Mouse (Mus musculus) midbrain, embryonic 10.5 days (tissue): ENCODE data around the gene Stpg1. TPM values are rescaled to one million over a fixed set of nuclear protein-coding genes. Genes with fewer than 3 reads are reported as not detected.
A peak's percentile ranks its signal among the peaks of the same experiment; 100 is the strongest.

Experiments used
- DNase-seq: peaks from one replicate; pipeline ENCODE4 v3.0.0-alpha.2; 2017; ENCODE audit warnings: low spot score
- H3K27ac ChIP-seq: fragments of 300-500 bp; sonication (generic); replicated peaks from 2 replicates; pipeline ENCODE4 v1.5.1; 2016; ENCODE audit warnings: mild to moderate bottlenecking
- H3K27me3 ChIP-seq: fragments of 300-500 bp; sonication (generic); 2 replicates; pipeline ENCODE4 v1.6.1; 2016; ENCODE audit warnings: low read depth, mild to moderate bottlenecking; ENCODE audit not compliant: poor library complexity, severe bottlenecking
- H3K36me3 ChIP-seq: fragments of 300-500 bp; sonication (generic); 2 replicates; pipeline ENCODE4 v1.6.1; 2016; ENCODE audit warnings: mild to moderate bottlenecking, moderate library complexity
- H3K4me1 ChIP-seq: fragments of 300-500 bp; sonication (generic); 2 replicates; pipeline ENCODE4 v1.6.1; 2016
- H3K4me3 ChIP-seq: fragments of 300-500 bp; sonication (generic); 2 replicates; pipeline ENCODE4 v1.5.1; 2016; ENCODE audit warnings: mild to moderate bottlenecking, moderate library complexity
- H3K9me3 ChIP-seq: fragments of 300-500 bp; sonication (generic); replicated peaks from 2 replicates; pipeline ENCODE4 v1.6.1; 2016; ENCODE audit warnings: mild to moderate bottlenecking
- WGBS: fragments of 180-500 bp; shearing (Covaris S2); methylation state at CpG from one replicate; pipeline ENCODE4 v1.1.7; 2016; 5-methylcytosine and 5-hydroxymethylcytosine counted together
- polyA plus RNA-seq: library from polyadenylated mRNA; unstranded; fragments of >200 nt; fragmentation: Nextera tagmentation; extraction: Ambion mirVana; gene quantifications from 2 replicates; pipeline ENCODE4 v1.2.1, GENCODE M21; 2016

The Stpg1 gene
- polyA plus RNA-seq, 1 experiment from 2014 or later: 0.42 TPM

DNA sequence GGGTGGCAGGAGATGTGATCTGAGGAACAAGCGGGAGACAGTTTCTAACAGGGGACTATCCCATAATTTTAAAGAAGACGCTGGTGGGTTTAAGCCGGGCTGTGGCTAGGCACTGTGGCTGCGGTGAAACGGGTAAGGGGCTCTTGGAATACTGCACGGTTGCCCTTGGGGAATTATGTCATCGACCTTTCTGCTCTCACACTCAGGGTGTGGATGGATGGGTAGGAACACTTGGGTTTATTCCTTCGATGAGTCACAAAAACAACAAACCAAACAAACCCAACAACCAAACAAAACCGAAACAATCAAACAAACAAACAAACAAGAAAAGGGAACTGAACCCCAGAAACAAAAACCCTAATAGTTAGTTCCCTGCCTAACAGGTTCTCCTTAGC is 804 bp downstream of the Stpg1 start:
- Histone ChIP-seq H3K36me3 (no peaks in the 10 kb centered on the region), H3K4me1 (peaks cover 31% of the 10 kb centered on the region), H3K27ac (no peak overlapping the region), H3K4me3 (peak overlapping the region; percentile 85), H3K27me3 (peaks cover 6% of the 10 kb centered on the region; the same call in 1 of the 2 replicates), H3K9me3 (peaks cover 3% of the 10 kb centered on the region; the same call in 1 of the 2 replicates)
- WGBS: 16% methylated on average over 9 of the region's 9 CpGs
- no peak for DNase-seq

DNA sequence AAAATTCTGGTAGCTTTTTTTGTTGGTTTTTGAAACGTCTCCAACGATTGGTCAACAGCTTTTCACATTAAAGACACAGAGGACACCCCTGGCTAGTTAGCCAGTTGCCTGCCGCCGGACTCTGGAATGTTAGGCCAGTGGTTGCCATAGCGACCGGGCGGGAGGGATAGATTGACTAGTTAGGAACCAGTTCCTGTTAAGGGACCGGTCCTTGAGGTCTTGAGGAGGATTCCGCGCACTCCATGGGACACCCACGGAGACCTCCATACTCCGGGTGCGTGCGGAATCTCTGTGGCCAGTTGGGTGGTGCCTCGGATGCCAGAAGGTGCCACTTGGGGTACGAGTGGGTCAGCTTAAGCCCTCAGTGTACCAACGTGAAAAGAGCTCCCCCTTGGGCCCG is 1.2 kb downstream of the Stpg1 start:
- Histone ChIP-seq H3K36me3 (no peaks in the 10 kb centered on the region), H3K4me3 (peak overlapping the region; percentile 85), H3K27me3 (peaks cover 6% of the 10 kb centered on the region; the same call in 1 of the 2 replicates), H3K9me3 (peaks cover 7% of the 10 kb centered on the region; the same call in 1 of the 2 replicates), H3K27ac (no peak overlapping the region; the same call in 1 of the 2 replicates), H3K4me1 (peaks cover 29% of the 10 kb centered on the region)
- WGBS: 14% methylated on average over 18 of the region's 18 CpGs
- peak; percentile 83 for DNase-seq

DNA sequence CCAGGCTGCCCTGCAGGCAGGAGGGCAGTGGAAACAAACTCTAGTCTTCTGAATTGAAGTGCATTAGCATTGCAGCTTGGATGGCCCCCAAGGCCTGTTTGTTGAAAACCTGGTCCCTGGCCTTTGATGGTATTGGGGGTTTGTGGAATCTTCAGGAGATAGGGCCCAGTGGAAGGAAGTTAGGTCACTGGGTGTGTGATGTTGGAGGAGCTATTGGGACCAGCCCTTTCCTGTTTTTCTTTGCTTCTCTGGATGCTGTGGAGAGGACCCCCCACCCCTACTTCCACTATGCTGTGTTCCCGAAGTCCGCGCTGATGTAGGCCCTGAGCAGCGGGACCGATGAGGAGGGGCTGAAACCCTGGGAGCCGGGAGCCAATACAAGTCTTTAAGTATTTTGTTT is 3.5 kb downstream of the Stpg1 start:
- Histone ChIP-seq H3K27ac (no peak overlapping the region), H3K27me3 (peaks cover 6% of the 10 kb centered on the region; the same call in 1 of the 2 replicates), H3K4me3 (no peak overlapping the region), H3K36me3 (no peaks in the 10 kb centered on the region), H3K9me3 (peaks cover 10% of the 10 kb centered on the region; the same call in 1 of the 2 replicates), H3K4me1 (peaks cover 26% of the 10 kb centered on the region)
- DNase-seq: no peak
- WGBS: 84% methylated on average over 6 of the region's 6 CpGs

DNA sequence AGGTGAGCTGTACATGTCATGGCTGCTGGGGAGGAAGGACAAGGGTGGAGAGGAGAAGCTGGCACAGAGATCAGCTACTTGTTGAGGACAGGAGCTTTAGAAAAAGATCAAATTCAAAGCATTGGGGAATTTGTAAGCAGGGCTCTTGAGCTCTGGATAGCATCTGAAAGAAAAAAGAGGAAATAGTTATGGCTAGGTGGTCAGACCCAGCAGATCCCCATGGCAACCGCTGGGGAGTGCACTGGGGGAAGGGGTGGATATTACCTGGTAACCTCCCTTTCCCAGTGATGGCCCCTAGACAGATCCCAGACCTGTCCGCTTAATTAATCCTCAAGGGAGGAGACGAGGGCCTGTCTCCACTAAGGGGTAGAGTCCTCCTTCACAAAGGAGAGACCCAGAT is 5.2 kb downstream of the Stpg1 start:
- 81% methylated on average over 3 of the region's 3 CpGs for WGBS
- Histone ChIP-seq H3K4me1 (peaks cover 14% of the 10 kb centered on the region), H3K27me3 (peaks cover 6% of the 10 kb centered on the region; the same call in 1 of the 2 replicates), H3K4me3 (no peak overlapping the region), H3K36me3 (no peaks in the 10 kb centered on the region), H3K27ac (no peak overlapping the region), H3K9me3 (peaks cover 10% of the 10 kb centered on the region; the same call in 1 of the 2 replicates)
- DNase-seq: no peak

DNA sequence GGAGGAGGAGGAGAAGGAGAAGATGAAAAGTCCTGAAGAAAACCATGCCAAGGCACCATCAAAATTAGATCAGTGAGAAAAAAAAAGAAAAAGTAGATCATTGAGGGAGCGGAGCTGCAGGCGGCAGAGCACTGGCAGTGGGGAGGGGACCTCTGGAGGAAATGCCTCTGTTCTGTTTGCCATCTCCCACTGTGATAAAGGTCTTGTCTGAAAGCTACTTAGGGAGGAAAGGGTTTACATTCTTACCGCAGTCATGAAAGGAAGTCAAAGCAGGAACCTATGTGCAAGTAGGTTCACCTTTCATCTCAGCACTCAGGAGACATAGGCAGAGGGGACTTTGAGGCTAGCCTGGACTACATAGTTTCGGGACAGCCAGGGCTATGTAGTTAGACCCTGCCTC is 7.0 kb downstream of the Stpg1 start:
- H3K4me1 ChIP-seq: no peaks in the 10 kb centered on the region; the same call in 1 of the 2 replicates
- no peak for DNase-seq
- no peak overlapping the region for H3K4me3 ChIP-seq
- no peaks in the 10 kb centered on the region for H3K27me3 ChIP-seq
- peaks cover 10% of the 10 kb centered on the region; the same call in 1 of the 2 replicates for H3K9me3 ChIP-seq
- WGBS: 42% methylated on average over 4 of the region's 4 CpGs
- H3K36me3 ChIP-seq: no peaks in the 10 kb centered on the region
- H3K27ac ChIP-seq: no peak overlapping the region

DNA sequence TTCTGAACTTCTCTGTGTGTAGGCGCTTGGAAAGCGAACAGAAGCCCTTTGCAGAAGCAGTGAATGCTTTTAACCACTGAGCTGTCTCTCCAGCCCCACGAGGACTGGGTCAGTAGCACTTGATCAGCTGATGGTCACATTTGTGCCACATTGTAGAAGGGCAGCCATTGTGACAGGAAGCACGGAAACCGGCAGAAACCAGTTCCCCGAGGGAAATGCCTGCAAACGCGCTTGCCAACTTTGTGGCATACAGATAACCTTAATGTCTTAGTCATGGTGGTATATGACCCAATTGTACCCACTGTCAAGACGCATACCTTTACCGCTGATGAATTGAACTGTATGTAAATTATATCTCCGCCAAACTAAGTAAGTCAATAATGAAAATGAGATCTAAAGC is 11.2 kb downstream of the Stpg1 start:
- Histone ChIP-seq H3K4me1 (peaks cover 17% of the 10 kb centered on the region), H3K27ac (no peak overlapping the region), H3K9me3 (peaks cover 3% of the 10 kb centered on the region; the same call in 1 of the 2 replicates), H3K27me3 (peaks cover 25% of the 10 kb centered on the region), H3K36me3 (no peaks in the 10 kb centered on the region), H3K4me3 (no peak overlapping the region)
- 84% methylated on average over 11 of the region's 11 CpGs for WGBS
- no peak for DNase-seq

DNA sequence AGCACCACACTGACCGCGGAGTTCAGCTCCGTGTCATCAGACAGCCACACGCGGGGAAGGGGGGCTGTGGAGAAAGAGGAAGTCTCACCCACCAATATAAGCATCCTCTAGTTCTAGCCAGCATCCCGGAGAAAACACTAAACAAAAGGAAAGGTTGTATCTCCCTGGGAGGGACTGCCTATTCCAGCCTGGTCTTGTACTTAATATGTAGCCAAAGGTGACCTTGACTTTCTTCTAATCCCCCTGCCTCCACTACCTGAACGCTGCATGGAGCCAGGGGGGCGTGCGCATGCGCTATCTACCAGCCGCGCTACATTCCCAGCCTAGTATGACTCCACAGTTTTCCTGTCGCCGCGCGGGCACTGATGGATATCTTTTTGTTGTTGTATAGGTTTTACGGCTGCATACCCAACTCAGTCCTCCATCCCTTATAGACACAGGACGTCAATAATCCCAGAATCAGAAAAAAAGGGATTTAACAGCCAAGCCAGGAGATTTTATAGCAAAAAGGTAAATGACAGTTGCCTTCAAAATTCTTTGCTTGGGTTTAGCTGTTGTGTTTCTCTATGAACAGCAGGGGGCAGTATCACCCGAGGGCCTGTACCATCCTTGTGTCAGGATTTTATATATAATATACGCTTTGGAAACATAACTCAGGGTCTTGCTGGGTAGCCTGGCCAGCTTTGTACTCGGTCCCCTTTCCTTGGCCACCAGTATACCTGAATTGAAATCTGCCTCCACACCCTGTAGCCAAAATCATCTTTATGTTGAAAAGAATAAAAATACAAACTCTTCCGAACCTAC is 13.2 kb downstream of the Stpg1 start:
- H3K36me3 ChIP-seq: no peaks in the 10 kb centered on the region
- peaks cover 17% of the 10 kb centered on the region for H3K4me1 ChIP-seq
- no peaks in the 10 kb centered on the region for H3K9me3 ChIP-seq
- peak; percentile 49 for DNase-seq
- peak overlapping the region; percentile 40 for H3K4me3 ChIP-seq
- peaks cover 37% of the 10 kb centered on the region for H3K27me3 ChIP-seq
- H3K27ac ChIP-seq: no peak overlapping the region
- WGBS: 18% methylated on average over 22 of the region's 22 CpGs

DNA sequence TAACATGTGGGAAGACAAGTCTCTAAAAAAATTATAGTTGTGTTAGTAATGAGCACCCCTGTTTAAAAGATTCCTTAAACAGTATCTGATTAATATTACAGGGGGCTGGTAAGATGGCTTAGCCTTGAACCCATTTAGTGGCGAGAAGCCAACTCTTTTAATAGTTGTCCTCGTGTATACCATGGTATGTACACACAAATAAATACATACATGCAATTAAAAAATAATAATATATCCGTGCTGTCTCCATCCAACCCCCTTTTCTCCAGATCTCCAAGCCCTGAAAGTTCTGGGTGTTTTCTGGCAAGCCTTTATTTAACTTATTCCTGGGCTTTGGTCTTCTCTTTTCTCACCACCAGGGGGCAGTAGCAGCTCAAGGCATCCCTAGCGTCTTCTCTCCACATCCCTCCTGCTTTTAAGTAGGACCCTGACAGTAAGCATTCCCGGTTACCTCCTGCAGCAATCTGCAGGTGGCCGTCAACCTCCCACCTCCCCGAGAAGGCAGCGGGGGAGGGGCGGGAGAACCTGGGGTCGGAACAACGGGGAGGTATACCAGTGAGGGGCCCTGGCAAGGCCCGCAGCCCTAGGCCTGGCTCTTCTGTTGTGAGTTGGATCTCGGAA is 13.9 kb downstream of the Stpg1 start:
- Histone ChIP-seq H3K4me1 (peaks cover 17% of the 10 kb centered on the region), H3K27me3 (peaks cover 41% of the 10 kb centered on the region), H3K27ac (peak overlapping the region; percentile 65; the same call in 1 of the 2 replicates), H3K36me3 (no peaks in the 10 kb centered on the region), H3K9me3 (no peaks in the 10 kb centered on the region), H3K4me3 (peak overlapping the region; percentile 38)
- DNase-seq: peak; percentile 81
- WGBS: 14% methylated on average over 13 of the region's 13 CpGs

DNA sequence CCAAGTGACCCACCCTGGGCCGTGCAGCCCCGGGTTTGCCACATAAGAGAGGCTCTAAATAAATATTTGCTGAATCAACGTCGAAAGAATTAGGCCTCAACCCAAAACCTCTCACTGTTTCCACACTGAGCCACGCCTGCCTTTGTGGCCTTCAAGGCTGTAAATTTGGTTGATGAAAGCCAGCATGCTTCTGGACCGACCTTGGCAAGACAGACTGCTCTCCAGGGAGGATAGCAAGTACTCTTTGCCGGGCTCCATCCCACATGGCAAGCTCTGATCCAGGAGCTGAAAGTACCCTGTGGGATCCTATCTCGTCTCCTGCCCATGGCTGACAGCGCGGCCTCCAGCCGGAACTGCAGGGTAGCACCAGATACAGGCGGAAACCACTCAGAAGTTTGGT is 14.9 kb downstream of the Stpg1 start:
- Histone ChIP-seq H3K27me3 (peaks cover 41% of the 10 kb centered on the region), H3K27ac (no peak overlapping the region), H3K9me3 (no peaks in the 10 kb centered on the region), H3K4me3 (no peak overlapping the region), H3K36me3 (no peaks in the 10 kb centered on the region), H3K4me1 (peaks cover 18% of the 10 kb centered on the region)
- 58% methylated on average over 12 of the region's 12 CpGs for WGBS
- no peak for DNase-seq

DNA sequence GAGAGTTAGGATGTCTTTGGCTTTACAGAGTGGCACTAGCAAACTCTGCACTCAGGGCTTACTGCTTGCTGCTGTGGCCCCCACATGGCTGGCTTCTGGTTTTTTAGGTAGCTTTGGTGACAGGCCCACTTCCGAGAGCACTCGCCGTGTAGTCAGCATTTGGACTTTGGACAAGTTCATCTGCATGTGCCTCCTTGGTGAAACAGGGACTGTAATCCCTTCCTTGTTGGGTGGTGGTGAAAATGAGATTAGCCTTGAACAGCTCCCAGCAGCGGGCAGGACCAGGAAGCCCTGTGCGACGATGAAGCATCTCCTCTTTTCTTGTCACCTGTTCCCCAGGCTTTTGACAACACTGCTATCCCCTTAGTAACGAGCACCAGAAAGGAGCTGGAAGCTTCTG is 19.3 kb downstream of the Stpg1 start:
- no peaks in the 10 kb centered on the region for H3K9me3 ChIP-seq
- H3K27ac ChIP-seq: no peak overlapping the region
- H3K36me3 ChIP-seq: no peaks in the 10 kb centered on the region
- no peak overlapping the region for H3K4me3 ChIP-seq
- WGBS: 89% methylated on average over 7 of the region's 7 CpGs
- H3K4me1 ChIP-seq: peaks cover 15% of the 10 kb centered on the region
- no peak for DNase-seq
- peaks cover 63% of the 10 kb centered on the region for H3K27me3 ChIP-seq

DNA sequence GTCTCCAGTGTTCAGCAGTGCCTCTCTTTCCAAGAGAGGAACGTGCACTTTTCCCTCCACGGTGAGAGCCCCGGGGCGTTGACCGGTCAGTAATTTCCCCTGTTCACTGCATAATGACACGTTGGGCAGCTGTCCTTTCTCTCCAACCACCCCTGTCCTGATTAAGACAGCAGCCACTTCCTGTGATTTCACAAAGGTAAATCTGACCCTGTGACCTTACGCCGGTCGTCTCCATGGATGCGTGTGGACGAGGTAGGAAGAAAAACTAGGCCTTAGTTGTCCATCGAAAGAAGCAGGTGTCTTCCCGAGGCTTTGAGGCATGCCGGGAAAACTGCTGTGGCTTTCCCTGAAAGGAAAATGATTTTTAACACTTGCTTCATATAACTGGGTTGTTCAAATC is 20.3 kb downstream of the Stpg1 start:
- no peaks in the 10 kb centered on the region for H3K9me3 ChIP-seq
- no peaks in the 10 kb centered on the region for H3K36me3 ChIP-seq
- H3K27ac ChIP-seq: no peak overlapping the region
- H3K4me1 ChIP-seq: peaks cover 7% of the 10 kb centered on the region
- peaks cover 63% of the 10 kb centered on the region for H3K27me3 ChIP-seq
- DNase-seq: no peak
- 73% methylated on average over 14 of the region's 14 CpGs for WGBS
- no peak overlapping the region for H3K4me3 ChIP-seq

DNA sequence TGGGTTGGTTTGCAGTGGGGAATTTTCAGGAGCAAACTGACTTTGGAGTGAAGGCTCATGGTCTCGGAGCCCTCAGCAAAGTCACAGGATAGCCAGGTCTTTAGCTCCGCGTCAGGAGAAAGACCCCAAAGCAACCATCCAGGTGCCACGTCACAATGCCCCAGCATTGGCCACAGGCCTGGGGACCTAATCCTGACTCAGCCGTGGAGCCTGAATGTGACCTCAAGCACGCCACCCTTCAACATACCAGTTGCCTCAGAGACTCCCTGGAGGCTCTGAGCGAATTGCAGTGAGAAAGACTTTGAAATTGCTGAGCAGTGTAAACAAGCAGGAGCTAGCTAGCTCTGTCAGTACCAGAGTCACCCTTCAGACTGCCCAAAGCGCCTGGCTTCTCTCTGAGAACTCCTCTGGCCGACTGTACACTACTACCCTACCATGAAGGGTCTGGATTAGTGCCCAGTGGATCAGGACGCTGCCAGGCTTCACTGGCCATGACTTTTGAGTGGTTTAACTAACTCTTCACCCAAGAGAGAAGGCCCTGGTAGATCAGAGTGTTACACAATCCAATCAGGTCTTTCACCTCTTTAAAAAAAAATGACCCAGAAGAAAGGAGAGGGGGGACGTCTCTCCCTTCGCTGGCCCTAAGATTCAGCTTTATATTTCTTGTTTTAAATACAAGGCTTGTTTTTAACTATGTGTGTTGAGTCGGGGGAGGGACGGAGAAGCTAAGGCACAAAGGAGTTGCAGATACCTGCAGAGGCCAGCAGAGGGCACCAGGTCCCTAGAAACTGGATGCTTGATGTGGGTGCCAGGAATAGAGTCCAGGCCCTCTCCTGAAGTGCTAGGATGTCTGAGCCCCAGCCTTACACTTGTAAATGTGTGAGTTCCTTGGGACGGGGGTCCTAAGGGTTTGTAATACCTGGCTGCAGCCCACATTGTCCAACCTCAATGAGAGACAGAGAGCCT is 22.0 kb downstream of the Stpg1 start:
- Histone ChIP-seq H3K27me3 (peaks cover 63% of the 10 kb centered on the region), H3K4me1 (peaks cover 7% of the 10 kb centered on the region)
- DNase-seq: peak; percentile 52

More for the DNA sequence above, 22.0 kb downstream of the Stpg1 start:
- Histone ChIP-seq H3K9me3 (no peaks in the 10 kb centered on the region), H3K4me3 (no peak overlapping the region), H3K36me3 (no peaks in the 10 kb centered on the region), H3K27ac (no peak overlapping the region)
- 49% methylated on average over 15 of the region's 15 CpGs for WGBS
